11 mouse cellular contexts compared by ENCODE assay signal in the genomic region with DNA sequence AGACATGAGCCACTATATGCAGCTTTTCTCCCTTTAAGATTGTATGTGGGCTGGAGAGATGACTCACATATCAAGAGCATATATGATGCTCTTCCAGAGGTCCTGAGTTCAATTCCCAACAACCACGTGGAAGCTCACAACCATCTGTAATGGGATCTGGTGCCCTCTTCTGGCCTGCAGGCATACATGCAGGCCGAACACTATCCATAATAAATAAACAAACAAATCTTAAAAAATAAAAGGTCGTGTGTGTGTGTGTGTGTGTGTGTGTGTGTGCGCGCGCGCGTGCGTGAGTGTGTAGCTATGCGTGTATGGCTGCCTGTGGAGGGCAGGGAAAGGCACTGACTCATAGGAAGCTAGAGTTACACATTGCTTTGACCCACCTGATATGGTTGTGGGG. TPM values are rescaled to one million over a fixed set of nuclear protein-coding genes. Genes with fewer than 3 reads are reported as not detected.
DNase-seq lines count a peak whose midpoint lies in the region; ATAC-seq and TF ChIP-seq lines count a peak whose summit lies in the region.
"Had no signal": no experiment of that assay in that cellular context is flagged by ENCODE, and none has a peak within 500 bp of the region (broad histone marks: within the 10 kb centered on the region; RNA-seq: fewer than 3 reads in every experiment).

No protein-coding gene starts in this region.

- peaks cover 4% of the 10 kb centered on the region; the same call in 1 of the 2 replicates for H3K36me3 ChIP-seq in kidney, postnatal 0 days (ENCODE audit: insufficient read depth, low read length)
- H3K36me3 ChIP-seq in kidney, embryonic 15.5 days, result peaks cover 13% of the 10 kb centered on the region
- peaks cover 3 to 6% of the 10 kb centered on the region in 2 experiments; a peak in 3 of 4 replicates for H3K36me3 ChIP-seq in MEL (ENCODE audit: control insufficient read depth in 1 of 2, insufficient read depth in 2 of 2, low read length in 2 of 2)
- H3K36me3 ChIP-seq in stomach, postnatal 0 days (ENCODE audit: control insufficient read depth, insufficient read depth, low read length), result peaks cover 1% of the 10 kb centered on the region; the same call in 1 of the 2 replicates

- TF ChIP-seq RAD21 in MEL (IDR thresholded peaks at IDR 0.05; ENCODE audit: low read depth, low read length), result no peak; the same call in 1 of the 2 replicates

- H3K4me3 ChIP-seq in kidney, postnatal 0 days (replicated peaks; ENCODE audit: low read depth, low read length), result no peak overlapping the region
- no peak overlapping the region for H3K4me3 ChIP-seq in kidney, embryonic 15.5 days (replicated peaks)
- H3K4me3 ChIP-seq in MEL (ENCODE audit: control insufficient read depth in 1 of 2, insufficient read depth in 1 of 2, low read depth in 2 of 2, low read length in 2 of 2), result no peak overlapping the region
- no peak overlapping the region for H3K4me3 ChIP-seq in stomach, postnatal 0 days (ENCODE audit: low read depth, low read length)

- no peak overlapping the region for H3K9ac ChIP-seq in kidney, postnatal 0 days (ENCODE audit: low read depth, low read length)
- H3K9ac ChIP-seq in kidney, embryonic 15.5 days, result no peak overlapping the region
- H3K9ac ChIP-seq in MEL (ENCODE audit: control insufficient read depth, low read depth, low read length, poor library complexity, severe bottlenecking), result no peak overlapping the region
- no peak overlapping the region for H3K9ac ChIP-seq in stomach, postnatal 0 days (ENCODE audit: low read length)

- H3K27ac ChIP-seq in kidney, postnatal 0 days, result no peak overlapping the region
- no peak overlapping the region for H3K27ac ChIP-seq in kidney, embryonic 15.5 days
- H3K27ac ChIP-seq in MEL (ENCODE audit: control insufficient read depth, low read depth, low read length), result no peak overlapping the region
- no peak overlapping the region for H3K27ac ChIP-seq in stomach, postnatal 0 days (replicated peaks)
- H3K27ac ChIP-seq: heart, embryonic 13.5 days; limb, embryonic 13.5 days; midbrain, embryonic 15.5 days had no signal

- TF ChIP-seq CTCF in kidney, postnatal 0 days (IDR thresholded peaks at IDR 0.05; ENCODE audit: low read depth), result peak; percentile 83
- peak; percentile 30 to 44 (median 41); a peak in 5 of 6 replicates for TF ChIP-seq CTCF in MEL (IDR thresholded peaks at IDR 0.05 in 2 of 3, conservative IDR thresholded peaks at IDR 0.05 in 1 of 3; ENCODE audit: control insufficient read depth in 1 of 3, insufficient read depth in 1 of 3, low read depth in 2 of 3, low read length in 3 of 3, poor library complexity in 1 of 3, severe bottlenecking in 1 of 3)
- TF ChIP-seq CTCF in stomach, postnatal 0 days (IDR thresholded peaks at IDR 0.05; ENCODE audit: low read depth), result peak; percentile 77

- no peaks in the 10 kb centered on the region for H3K27me3 ChIP-seq in kidney, postnatal 0 days (ENCODE audit: insufficient read depth, low read length)
- H3K27me3 ChIP-seq in kidney, embryonic 15.5 days, result no peaks in the 10 kb centered on the region; the same call in 1 of the 2 replicates
- H3K27me3 ChIP-seq in MEL (ENCODE audit: control insufficient read depth in 1 of 2, insufficient read depth in 2 of 2, low read length in 2 of 2), result no peaks in the 10 kb centered on the region
- H3K27me3 ChIP-seq in stomach, postnatal 0 days (ENCODE audit: control insufficient read depth, insufficient read depth, low read length), result no peaks in the 10 kb centered on the region
- H3K27me3 ChIP-seq: heart, embryonic 13.5 days; midbrain, embryonic 15.5 days had no signal

- intact Hi-C loops in gastrocnemius, postnatal 14 days (cut with DNase I; ENCODE audit: low total_unique reads), result no loop called here

- peak; percentile 35 for DNase-seq in kidney, postnatal 0 days (ENCODE audit: low spot score)
- peak; percentile 27 for DNase-seq in retina, postnatal 1 day
- DNase-seq in retina, embryonic 14.5 days (ENCODE audit: low spot score), result no peak
- peak; percentile 31 for DNase-seq in MEL (ENCODE audit: low read depth, low spot score)
- DNase-seq in stomach, postnatal 0 days (ENCODE audit: low spot score), result peak; percentile 36
- no peak for DNase-seq in gastrocnemius, postnatal 14 days
- DNase-seq: cerebellum, postnatal 14 days had no signal

- H3K4me2 ChIP-seq in kidney, postnatal 0 days (ENCODE audit: low read length), result no peak overlapping the region
- no peak overlapping the region for H3K4me2 ChIP-seq in kidney, embryonic 15.5 days
- H3K4me2 ChIP-seq in stomach, postnatal 0 days (replicated peaks; ENCODE audit: low read depth), result no peak overlapping the region

- H3K4me1 ChIP-seq in kidney, postnatal 0 days (replicated peaks; ENCODE audit: insufficient read depth, low read length), result peaks cover 11% of the 10 kb centered on the region
- H3K4me1 ChIP-seq in kidney, embryonic 15.5 days, result peaks cover 48% of the 10 kb centered on the region
- peaks cover 3 to 9% of the 10 kb centered on the region in 2 experiments; a peak in 2 of 4 replicates for H3K4me1 ChIP-seq in MEL (ENCODE audit: control insufficient read depth in 1 of 2, insufficient read depth in 2 of 2, low read length in 2 of 2)
- no peaks in the 10 kb centered on the region for H3K4me1 ChIP-seq in stomach, postnatal 0 days (replicated peaks; ENCODE audit: control insufficient read depth, insufficient read depth)

- TF ChIP-seq POLR2A in MEL (IDR thresholded peaks at IDR 0.05; ENCODE audit: control insufficient read depth in 1 of 2, insufficient read depth in 1 of 2, low read depth in 1 of 2, low read length in 2 of 2, poor library complexity in 1 of 2), result no peak

- TF ChIP-seq EP300 in MEL (IDR thresholded peaks at IDR 0.05; ENCODE audit: low read depth in 1 of 2, low read length in 2 of 2), result no peak
- no peak for TF ChIP-seq EP300 in stomach, postnatal 0 days (optimal IDR thresholded peaks at IDR 0.05)

- WGBS in kidney, postnatal 0 days, result 59% methylated on average over 10 of the region's 10 CpGs
- 58% methylated on average over 10 of the region's 10 CpGs for WGBS in kidney, embryonic 15.5 days
- WGBS in stomach, postnatal 0 days, result 52% methylated on average over 10 of the region's 10 CpGs

- H3K79me2 ChIP-seq in MEL (ENCODE audit: control insufficient read depth, insufficient read depth, low read length, poor library complexity), result peaks cover 23% of the 10 kb centered on the region

- H3K9me3 ChIP-seq in kidney, postnatal 0 days (replicated peaks; ENCODE audit: low read length), result no peaks in the 10 kb centered on the region
- no peaks in the 10 kb centered on the region for H3K9me3 ChIP-seq in kidney, embryonic 15.5 days (replicated peaks)
- H3K9me3 ChIP-seq in MEL (replicated peaks; ENCODE audit: insufficient read depth, low read length), result no peaks in the 10 kb centered on the region
- no peaks in the 10 kb centered on the region for H3K9me3 ChIP-seq in stomach, postnatal 0 days (ENCODE audit: control insufficient read depth, low read length)
- H3K9me3 ChIP-seq: heart, embryonic 13.5 days; limb, embryonic 13.5 days; midbrain, embryonic 15.5 days had no signal

- ATAC-seq in kidney, postnatal 0 days (replicated peaks; ENCODE audit: low FRiP score, low read depth), result no peak
- no peak for ATAC-seq in kidney, embryonic 15.5 days (replicated peaks; ENCODE audit: low FRiP score)
- no peak for ATAC-seq in stomach, postnatal 0 days (ENCODE audit: low FRiP score, low TSS enrichment)
- ATAC-seq: midbrain, embryonic 15.5 days had no signal

TF ChIP-seq in MEL, 35 proteins besides CTCF, POLR2A, EP300 and RAD21 (continues in another document):
- TF ChIP-seq ZNF384 (IDR thresholded peaks at IDR 0.05; ENCODE audit: low read depth, low read length), result peak; percentile 62
- no peak for TF ChIP-seq ELF1 (IDR thresholded peaks at IDR 0.05; ENCODE audit: low read depth, low read length)
- TF ChIP-seq NELFE (IDR thresholded peaks at IDR 0.05; ENCODE audit: low read depth, low read length), result no peak
- TF ChIP-seq MAZ (IDR thresholded peaks at IDR 0.05; ENCODE audit: low read depth, low read length), result no peak
- peak; percentile 45; the same call in 1 of the 2 replicates for TF ChIP-seq SIN3A (IDR thresholded peaks at IDR 0.05; ENCODE audit: low read length)

RNA-seq across cellular contexts. Expression of a gene that starts 1.2 kb away (rescaled TPM):
- 314 and 321 TPM in 2 replicates for polyA plus RNA-seq in kidney, postnatal 0 days (2015; fragmentation: Nextera tagmentation; extraction: Ambion mirVana)
- polyA plus RNA-seq in kidney, embryonic 15.5 days (2015; fragmentation: Nextera tagmentation; extraction: Ambion mirVana), result 303 and 317 TPM in 2 replicates
- 362 and 423 TPM in 2 replicates for total RNA-seq in MEL (2012; rRNA removed)
- polyA plus RNA-seq in MEL (2012; ENCODE audit: insufficient read depth in 1 of 2, insufficient read length in 2 of 2, low read depth in 1 of 2, low replicate concordance in 2 of 2, missing spikeins in 1 of 2), result 100 to 1,000 TPM in 1 of 2 experiments, not detected in 1; 510 TPM
- 308 and 320 TPM in 2 replicates for polyA plus RNA-seq in stomach, postnatal 0 days (2015; fragmentation: Nextera tagmentation; extraction: Ambion mirVana)
- total RNA-seq in gastrocnemius, postnatal 14 days (2021), result 10 to 100 TPM; 62.4 to 74.9 TPM

RNA-seq across cellular contexts. Expression of a gene that starts 1.4 kb away (rescaled TPM):
- 12.9 and 15.2 TPM in 2 replicates for polyA plus RNA-seq in kidney, postnatal 0 days (2015; fragmentation: Nextera tagmentation; extraction: Ambion mirVana)
- polyA plus RNA-seq in kidney, embryonic 15.5 days (2015; fragmentation: Nextera tagmentation; extraction: Ambion mirVana), result 7.7 and 10.5 TPM in 2 replicates
- total RNA-seq in MEL (2012; rRNA removed), result 4.0 and 4.9 TPM in 2 replicates
- 1 to 10 TPM in 1 of 2 experiments, not detected in 1; 9.3 TPM for polyA plus RNA-seq in MEL (2012; ENCODE audit: insufficient read depth in 1 of 2, insufficient read length in 2 of 2, low read depth in 1 of 2, low replicate concordance in 2 of 2, missing spikeins in 1 of 2)
- 6.4 and 7.9 TPM in 2 replicates for polyA plus RNA-seq in stomach, postnatal 0 days (2015; fragmentation: Nextera tagmentation; extraction: Ambion mirVana)
- 1 to 10 TPM in 1 of 2 experiments, under 1 TPM in 1; 0.43 to 1.1 TPM for total RNA-seq in gastrocnemius, postnatal 14 days (2021)

RNA-seq across cellular contexts. Expression of a gene that starts 25.4 kb away (rescaled TPM):
- polyA plus RNA-seq in kidney, postnatal 0 days (2015; fragmentation: Nextera tagmentation; extraction: Ambion mirVana), result 0.23 and 0.25 TPM in 2 replicates
- 0.40 and 0.96 TPM in 2 replicates for polyA plus RNA-seq in kidney, embryonic 15.5 days (2015; fragmentation: Nextera tagmentation; extraction: Ambion mirVana)
- not detected in 2 replicates for total RNA-seq in MEL (2012; rRNA removed)
- polyA plus RNA-seq in MEL (2012; ENCODE audit: insufficient read depth in 1 of 2, insufficient read length in 2 of 2, low read depth in 1 of 2, low replicate concordance in 2 of 2, missing spikeins in 1 of 2), result not detected
- polyA plus RNA-seq in stomach, postnatal 0 days (2015; fragmentation: Nextera tagmentation; extraction: Ambion mirVana), result 3.6 and 3.9 TPM in 2 replicates
- total RNA-seq in gastrocnemius, postnatal 14 days (2021), result 1 to 10 TPM; 2.3 to 6.5 TPM

RNA-seq across cellular contexts. Expression of a gene that starts 30.9 kb away (rescaled TPM):
- 5.9 and 6.6 TPM in 2 replicates for polyA plus RNA-seq in kidney, postnatal 0 days (2015; fragmentation: Nextera tagmentation; extraction: Ambion mirVana)
- 8.6 and 11.0 TPM in 2 replicates for polyA plus RNA-seq in kidney, embryonic 15.5 days (2015; fragmentation: Nextera tagmentation; extraction: Ambion mirVana)
- 4.1 and 4.8 TPM in 2 replicates for total RNA-seq in MEL (2012; rRNA removed)
- 10 to 100 TPM in 1 of 2 experiments, not detected in 1; 13.5 TPM for polyA plus RNA-seq in MEL (2012; ENCODE audit: insufficient read depth in 1 of 2, insufficient read length in 2 of 2, low read depth in 1 of 2, low replicate concordance in 2 of 2, missing spikeins in 1 of 2)
- 7.0 and 7.8 TPM in 2 replicates for polyA plus RNA-seq in stomach, postnatal 0 days (2015; fragmentation: Nextera tagmentation; extraction: Ambion mirVana)
- total RNA-seq in gastrocnemius, postnatal 14 days (2021), result 10 to 100 TPM; 14.4 to 15.8 TPM

Comparison
In these comparisons a context has a peak if more than half of its experiments do, and no peak if none do; other contexts are left out.
1. DNase-seq: peak in kidney, postnatal 0 days (single experiment), retina, postnatal 1 day (single experiment), MEL (single experiment) and stomach, postnatal 0 days (single experiment); none in retina, embryonic 14.5 days (single experiment) and gastrocnemius, postnatal 14 days (single experiment).
2. Peak in every context shown above with its lines, with median percentiles within 50 percentile points of each other: CTCF ChIP-seq.